Mouse (Mus musculus) cortical plate, adult 2 months (tissue): ENCODE results near the gene Zscan2.

Experiments used
- CTCF ChIP-seq: fragments of 200-500 bp; IDR thresholded peaks from 2 replicates; pipeline ENCODE4 v1.5.1; 2011; ENCODE audit warnings: mild to moderate bottlenecking, control low read depth, low read length; ENCODE audit not compliant: insufficient read depth; ENCODE audit errors: extremely low read depth
- POLR2A ChIP-seq: fragments of 200-500 bp; IDR thresholded peaks from 2 replicates; pipeline ENCODE4 v1.6.1; 2011; ENCODE audit warnings: mild to moderate bottlenecking, low read length, control low read depth; ENCODE audit not compliant: insufficient read depth; ENCODE audit errors: extremely low read depth

DNA sequence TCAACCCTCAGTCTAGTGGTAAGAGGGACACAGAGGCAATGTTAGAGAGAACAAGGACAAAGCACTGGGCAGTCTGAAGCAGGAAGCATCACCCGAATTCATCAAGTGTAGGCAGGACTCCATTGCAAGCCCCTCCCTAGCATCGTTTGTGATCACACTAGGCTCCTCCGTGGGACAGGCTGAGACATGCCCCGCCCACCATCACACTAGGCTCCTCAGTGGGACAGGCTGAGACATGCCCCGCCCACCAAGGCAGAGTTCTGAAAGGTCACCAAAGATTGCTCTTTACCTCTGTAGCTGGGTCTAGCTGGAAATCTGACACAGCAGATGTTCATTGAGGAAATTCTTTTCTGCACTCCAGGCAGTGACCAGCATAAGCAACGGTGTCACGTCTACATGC lies 50.3 kb downstream of the Zscan2 start:
- TF ChIP-seq POLR2A, result no peak
- TF ChIP-seq CTCF, result no peak
